Mouse (Mus musculus): ENCODE measurements at regions not wholly inside any gene's neighbourhood (a gene's known extent, or its start where the extent isn't known, plus 50 kb on each side); places are given as distances from the start of the nearest gene placed in this dataset.
"Not testable (repeated sequence)": the region's sequence is repeated elsewhere in the genome, so short reads cannot be mapped to it uniquely, and the experiment has no call there.

DNA sequence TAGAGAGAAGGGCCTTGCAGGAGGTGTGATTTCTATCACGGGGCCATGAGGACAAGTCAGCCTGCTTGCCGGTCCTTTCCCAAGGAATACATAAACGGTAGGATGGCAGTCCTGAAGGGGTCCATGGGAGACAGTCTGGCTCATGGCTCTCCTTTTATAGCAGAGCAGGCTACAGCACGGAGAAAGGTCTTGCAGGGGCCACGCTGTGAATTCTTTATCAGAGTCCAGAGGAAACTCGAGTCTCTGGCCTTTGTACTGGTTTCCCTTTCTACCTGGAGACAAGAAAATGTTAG, 1984.0 kb downstream of the 4930444P10Rik start:
- no peak for DNase-seq (ENCODE audit: low spot score)

DNA sequence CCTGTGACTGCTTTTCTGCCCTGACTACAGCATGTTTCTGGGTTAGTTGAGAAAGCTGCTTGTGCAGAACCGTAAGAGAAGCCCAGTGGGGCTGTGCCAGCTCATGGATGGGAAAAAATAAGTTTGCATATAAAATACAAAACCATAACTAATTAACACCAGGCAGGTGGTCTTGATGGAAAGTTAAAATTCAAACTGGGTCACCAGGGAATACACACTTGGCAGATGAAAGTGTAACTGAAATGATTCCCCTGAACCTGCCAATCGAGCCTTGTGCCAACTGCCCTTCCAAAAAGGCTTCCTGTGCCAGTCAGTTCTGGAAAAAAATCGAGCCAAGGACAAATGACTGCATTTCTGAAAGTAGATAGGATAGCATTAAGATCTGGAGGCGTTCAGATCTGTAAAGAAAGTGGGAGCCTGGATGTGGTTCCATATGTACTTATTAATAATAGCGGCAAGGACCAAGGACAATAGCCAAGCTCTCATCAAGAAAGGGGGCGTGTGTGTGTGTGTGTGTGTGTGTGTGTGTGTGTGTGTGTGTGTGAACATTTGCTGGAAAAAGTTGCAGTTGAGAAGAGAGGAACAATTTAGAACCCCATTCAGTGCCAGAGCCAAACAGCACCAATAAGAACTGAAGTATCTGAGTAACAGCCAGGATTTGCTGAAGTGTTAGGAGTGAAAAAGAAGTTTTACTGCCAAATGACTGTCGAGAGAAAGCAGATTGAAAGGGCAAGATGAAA, 1984.5 kb downstream of the 4930444P10Rik start:
- no peak for DNase-seq (ENCODE audit: low spot score)

DNA sequence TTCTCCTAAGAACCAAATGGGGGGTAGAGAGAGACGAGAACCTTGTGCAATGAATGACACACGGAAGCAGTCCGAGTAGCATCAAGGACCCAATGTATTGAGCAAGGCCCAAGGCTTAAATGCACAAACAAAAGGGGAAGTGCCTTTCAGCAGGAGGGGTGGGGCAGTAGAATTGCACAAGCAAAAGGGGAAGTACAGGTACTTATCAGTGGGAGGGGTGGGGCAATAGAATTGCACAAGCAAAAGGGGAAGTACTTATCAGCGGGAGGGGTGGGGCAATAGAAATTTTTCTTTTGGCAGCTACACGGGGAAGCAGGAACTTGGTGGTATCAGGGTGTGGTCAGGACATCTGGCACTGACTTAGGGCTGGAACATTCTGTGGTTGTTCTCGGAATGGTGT, 1987.6 kb downstream of the 4930444P10Rik start:
- DNase-seq (ENCODE audit: low spot score), result not testable (repeated sequence)

DNA sequence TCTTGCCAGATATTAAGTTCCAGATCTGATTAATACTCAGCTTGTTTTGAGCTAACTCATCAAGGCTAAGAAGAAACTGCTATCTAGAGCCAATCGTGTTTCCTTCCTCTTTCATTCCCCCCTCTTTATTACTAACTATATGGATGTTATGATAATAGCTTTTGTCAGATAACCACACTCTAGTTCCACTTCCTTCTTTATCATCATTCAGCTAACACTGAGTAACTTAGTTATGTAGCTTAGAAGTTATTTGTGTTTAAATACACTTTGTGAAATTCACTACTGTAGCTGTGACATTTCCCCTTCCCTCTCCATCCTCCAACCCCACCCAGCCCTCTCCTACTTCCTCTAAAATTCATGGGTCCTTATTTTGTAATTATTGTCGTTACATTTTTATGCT, 1988.6 kb downstream of the 4930444P10Rik start:
- DNase-seq (ENCODE audit: low spot score), result no peak

DNA sequence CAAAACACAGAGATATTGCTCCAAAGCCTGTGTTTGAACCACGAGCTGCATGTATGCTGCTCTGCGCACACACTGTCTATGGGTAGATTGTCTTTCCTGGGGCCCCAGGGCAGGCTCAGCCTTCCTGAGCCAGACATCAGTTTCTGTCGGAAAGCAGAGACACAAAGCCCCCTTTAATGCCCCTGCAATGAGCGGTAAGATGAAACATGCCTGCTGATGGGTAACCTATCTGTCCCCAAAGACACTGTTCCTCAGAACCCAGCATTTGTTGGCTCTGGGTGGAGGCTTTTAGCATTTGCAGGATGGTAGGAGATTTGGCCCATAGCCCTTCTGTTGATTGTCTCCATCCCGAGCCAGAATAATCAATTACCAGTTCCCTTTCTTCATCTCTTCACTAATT, 1994.1 kb downstream of the 4930444P10Rik start:
- DNase-seq (ENCODE audit: low spot score), result no peak

DNA sequence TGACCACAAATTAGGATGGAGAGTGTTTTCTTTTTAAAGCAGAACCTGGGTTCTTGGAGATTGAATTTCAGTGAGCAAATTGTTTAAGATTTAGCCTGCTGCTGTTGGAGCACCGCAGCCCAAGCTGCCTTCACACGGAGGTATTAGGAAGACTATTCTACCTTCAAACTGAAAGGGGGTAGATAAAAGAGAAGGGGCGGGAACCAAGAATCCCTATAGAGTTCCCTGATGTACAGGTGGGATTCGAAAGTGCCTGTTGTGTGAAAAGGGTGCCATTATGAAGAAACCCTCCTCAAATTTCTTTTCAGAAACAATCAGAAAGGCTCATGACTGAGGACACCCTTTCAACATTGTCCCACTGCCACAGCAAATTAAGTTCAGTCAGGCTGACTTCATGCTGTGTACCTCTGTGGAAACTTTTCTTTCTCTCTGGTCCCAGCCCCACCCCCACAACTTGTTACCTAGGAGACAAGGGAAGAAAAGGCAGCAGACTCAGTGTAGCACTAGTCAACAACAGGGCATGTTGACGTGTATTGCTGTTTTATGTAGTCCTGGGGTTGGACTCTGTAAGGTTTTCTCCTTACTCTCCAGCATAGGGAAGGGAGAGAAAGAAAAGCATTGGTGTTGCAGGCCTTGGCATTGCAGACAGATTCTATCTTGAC, 1995.4 kb downstream of the 4930444P10Rik start:
- DNase-seq (ENCODE audit: low spot score), result no peak

DNA sequence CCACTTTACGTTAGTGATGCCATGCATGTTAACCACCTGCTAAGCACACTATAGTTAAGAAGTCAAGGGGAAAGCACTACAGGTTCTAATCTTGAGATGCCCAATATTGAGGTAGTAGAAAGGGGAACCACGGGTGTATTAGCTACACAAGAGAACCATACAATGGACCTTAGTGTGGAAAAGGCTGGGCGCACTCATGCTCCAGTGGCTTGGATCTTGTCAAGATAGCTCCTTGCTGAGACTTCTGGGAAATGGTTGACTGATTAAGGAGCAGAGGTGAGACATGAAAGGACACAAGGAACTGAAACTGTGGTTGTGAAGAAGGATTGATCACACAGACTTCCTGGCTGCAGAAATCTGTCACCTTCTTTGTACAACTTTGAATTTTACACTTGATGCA, 2028.3 kb downstream of the 4930444P10Rik start:
- no peak for DNase-seq (ENCODE audit: low spot score)

DNA sequence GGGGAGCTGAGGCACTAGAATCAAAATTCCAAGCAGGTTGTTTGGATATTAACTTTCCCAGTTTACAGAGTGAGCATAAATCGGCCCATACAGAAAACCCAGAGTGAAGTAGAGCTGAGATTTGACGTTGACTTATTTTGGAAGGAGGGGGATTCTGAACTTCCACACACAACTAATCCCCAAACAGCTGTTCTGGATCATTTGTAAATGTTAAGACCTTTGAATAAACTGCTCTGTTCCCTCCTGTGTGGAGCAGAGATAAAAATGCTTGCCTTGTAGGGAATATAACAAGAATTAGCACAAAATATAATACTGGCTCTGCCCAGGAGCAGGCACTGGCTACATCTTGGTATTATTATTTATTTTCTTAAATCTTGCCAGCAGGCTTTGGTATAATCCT, 2057.0 kb downstream of the 4930444P10Rik start:
- DNase-seq (ENCODE audit: low spot score), result no peak

DNA sequence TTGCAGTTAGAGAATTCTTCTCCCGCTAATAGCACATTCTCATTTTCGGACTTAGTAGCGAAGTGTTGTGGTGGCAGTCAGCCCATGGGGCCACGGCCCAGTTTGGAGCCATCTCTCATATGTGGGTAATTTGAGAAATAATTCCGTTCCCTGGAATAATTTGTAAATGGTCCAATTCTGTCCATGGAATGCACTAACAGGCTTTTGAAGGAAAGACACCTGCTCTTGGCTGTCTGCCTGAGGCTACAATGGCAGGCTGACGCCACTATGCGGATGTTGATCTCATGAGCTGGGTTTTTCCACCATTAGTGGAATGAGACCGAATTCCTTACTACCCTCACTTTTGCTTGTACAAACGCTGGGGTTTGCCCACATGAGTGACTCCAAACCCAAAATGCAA, 2081.6 kb downstream of the 4930444P10Rik start:
- no peak for DNase-seq (ENCODE audit: low spot score)

DNA sequence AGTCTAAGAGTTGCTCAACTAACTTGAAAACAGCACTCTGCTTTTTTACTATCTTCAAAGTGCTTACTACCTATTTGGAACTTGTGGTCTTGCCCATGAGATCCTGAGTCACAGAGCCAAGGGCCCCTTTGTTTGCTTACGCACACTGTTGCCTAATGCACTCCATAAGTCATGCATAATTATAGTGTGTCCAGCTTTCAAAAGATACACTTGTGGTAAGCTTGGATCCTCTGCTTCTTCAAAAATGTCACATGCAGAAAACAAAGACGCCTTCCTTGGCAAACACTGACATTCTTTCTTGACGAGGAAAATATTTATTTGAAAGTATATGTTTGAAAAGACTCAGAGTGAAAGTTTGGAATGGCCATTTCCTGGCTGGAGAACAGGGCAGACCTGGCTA, 2082.3 kb downstream of the 4930444P10Rik start:
- DNase-seq (ENCODE audit: low spot score), result no peak

DNA sequence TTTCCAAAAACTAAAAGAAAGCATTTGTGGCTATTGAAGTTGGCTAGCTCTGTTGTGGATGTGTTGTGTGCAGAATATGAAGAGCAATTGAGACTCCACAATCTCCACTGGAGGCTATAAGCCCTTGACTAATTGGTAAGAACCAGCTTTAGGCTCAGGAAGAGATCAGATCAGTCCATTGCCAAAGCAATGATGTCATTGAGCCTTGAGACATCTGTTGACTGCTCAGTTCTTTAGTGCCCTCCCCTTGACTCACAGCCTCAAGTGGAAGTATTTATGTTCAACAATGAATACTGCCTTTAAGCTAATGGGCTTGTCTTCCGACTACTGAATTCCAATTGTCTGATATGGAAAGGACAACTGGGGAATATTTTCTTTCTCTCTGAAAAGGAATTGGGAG, 2090.6 kb downstream of the 4930444P10Rik start:
- DNase-seq (ENCODE audit: low spot score), result no peak

DNA sequence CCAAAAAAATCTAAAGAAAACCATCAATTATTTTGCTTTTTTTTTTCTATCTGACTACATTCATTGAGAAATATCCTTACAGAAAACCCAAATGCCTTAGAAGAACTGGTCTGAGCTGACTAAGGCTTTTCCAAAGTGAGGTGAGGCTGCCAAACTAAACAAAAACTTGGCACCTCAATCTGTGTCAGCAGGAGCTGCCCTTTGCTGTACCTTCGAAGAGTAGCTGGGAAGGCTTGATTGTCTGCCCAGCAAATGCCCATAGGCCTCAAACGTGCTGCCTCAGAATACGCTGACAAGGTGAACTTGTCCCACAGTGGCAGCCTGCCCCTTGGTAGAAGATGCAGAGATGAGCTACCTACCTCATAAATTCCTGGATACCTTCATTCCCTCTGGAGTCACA, 2091.7 kb downstream of the 4930444P10Rik start:
- DNase-seq (ENCODE audit: low spot score), result no peak

DNA sequence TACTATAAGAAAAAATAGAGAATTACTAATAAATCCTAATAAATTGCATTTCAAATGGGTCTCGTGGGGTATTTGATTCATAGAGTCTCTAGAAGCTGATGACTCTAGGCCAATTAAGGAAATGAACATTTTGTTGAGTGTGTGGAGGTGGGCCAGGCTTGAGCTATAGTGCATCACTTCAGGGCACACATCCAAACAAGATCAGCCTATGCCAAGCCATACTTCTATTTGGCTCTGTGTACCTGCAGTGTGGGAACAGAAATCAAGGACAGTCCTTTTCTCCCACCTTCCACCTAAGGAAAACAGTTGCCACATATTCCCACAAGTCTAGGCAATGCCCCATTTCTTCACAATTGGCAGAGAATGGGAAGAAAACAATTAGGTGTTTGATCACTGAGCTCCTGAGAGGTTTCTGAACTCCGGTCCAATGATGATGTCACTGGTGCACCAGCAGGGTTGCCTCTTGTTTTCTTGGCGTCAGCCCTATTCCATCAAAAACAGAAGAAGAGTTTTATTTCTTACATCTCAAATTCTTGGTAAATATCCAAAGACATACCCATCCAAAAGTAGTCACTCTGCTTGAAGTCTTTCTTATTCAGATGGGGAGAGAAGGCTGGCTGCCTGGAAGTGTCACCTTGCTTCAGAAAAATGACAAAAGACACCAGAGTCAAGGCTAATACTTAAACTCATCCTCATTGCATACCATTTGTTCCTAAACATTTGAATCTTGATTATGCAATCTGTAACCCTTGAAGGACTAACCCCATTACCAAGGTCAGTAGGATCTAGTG, 2092.3 kb downstream of the 4930444P10Rik start:
- no peak for DNase-seq (ENCODE audit: low spot score)

DNA sequence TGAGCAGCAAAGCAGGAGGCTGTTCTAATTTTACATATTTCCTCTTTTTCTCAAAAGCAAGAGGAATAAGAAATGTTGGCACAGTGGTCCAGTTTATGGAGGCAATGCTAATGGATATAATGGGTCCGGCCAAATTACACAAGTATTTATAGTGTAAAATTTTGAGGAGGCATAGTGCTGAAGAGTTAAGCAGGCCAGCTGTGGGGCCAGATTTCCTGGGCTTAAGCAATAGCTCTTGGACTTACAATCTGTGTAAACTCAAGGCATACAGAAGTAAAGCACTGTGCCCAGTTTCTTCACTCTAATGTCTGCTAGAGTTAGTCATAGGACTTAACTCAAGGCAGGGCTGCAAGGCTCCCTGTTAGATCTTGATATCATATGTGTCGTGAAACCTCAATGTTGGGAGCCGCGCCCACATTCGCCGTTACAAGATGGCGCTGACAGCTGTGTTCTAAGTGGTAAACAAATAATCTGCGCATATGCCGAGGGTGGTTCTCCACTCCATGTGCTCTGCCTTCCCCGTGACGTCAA, 2094.9 kb downstream of the 4930444P10Rik start:
- DNase-seq (ENCODE audit: low spot score), result no peak

DNA sequence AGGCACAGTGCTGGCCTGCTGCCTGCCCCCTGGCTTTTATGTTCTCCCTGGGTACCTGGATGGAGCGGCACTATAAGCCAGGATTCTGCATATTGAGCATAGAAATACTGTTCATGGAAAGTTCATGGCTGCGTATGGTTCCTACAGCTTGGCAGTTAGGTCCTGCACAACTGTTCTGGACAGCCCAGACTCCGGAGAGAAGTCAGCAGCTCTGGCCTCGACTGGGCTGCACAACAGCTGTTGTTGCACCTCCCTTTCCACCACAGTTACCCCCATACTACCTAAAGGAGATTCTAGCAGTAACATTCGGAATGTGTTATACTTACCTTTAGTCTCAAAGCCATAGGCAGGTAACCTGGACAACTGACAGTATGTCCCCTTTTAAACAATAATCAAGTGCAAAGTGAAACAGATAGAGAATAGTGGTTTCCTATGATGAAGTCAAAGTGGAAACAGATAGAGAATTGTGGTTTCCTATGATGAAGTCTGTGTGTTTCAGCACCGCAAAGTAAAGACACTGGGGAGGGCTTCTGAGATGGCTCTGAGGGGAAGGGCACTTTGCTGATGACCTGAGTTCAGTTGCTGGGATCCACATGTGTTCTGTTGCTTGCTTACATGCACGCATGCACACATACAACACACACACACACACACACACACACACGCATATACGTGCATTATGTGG, 2099.2 kb downstream of the 4930444P10Rik start:
- DNase-seq (ENCODE audit: low spot score), result no peak

DNA sequence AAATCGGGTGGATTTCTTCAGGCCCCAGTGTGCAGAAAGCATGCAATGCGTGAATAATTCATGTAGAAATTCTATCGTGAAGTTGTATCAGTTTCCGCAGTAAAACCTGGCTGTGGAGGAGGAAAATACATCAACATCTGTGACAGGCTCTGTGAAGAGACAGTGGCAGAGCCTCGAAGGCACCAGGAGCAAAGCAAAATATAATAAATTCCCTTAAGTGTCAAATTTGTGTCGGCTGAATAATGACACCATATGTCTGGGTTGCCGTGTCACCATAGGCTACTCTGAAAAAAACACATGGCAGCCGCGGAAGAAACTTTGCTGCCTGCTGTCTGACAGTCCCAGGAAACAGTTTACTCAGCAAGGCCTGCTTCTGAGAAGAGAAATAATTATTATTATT, 2100.1 kb downstream of the 4930444P10Rik start:
- DNase-seq (ENCODE audit: low spot score), result no peak

DNA sequence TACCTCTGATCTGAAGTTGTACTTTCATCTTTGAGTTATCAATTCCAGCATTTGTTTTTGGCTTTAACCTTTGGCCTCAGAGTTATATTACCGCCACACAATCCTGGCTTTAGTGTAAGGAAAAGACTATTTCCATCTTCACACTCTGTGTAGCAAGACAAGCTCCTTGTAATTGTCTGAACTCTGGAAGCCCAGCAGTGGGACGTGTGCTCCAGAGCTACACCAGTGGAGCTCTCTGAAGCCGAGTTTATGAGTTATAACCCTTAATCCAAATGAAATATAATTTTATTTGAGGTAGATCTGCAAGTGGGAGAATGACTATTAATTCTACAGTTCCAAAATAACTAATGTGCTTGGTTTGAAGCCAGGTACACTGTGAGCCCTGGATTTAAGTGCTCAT, 2103.8 kb downstream of the 4930444P10Rik start:
- no peak for DNase-seq (ENCODE audit: low spot score)

DNA sequence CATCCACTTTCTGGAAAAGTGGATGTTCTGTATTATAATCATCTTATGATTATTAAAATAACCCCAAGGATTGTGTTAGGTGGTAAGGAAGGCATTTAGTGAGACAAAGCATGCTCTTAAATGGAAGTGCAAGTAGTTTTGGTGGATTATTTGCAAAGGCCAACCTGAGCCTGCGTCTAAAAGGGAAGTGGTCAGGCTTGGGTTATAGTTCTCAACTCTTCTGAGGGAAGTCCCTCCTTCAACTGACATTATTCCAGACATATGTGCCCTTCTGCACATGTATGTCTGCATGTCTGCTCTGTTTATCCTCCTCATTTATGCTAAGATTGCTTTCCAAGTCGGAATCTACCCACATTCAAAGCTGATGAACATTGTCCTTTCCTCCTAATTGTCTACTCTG, 2108.3 kb downstream of the 4930444P10Rik start:
- no peak for DNase-seq (ENCODE audit: low spot score)

DNA sequence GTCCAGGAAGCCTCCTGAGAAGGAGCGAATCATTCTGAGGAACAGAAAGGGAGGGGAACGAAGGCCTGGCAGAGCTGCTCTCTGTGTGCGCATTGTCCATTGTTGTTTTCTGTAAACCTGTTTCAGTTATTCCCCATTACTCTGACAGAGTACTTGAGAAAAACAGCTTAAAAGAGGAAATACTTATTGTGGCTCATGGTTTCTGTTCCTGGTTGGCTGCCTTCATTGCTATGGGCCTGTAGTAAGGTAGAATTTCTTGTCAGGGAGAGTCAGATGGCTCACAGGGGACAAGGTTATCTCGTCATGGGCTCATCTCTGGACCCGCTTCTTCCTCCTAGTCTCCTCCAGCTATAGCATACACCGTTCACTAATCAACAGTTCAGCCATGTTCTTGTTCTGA, 2112.9 kb downstream of the 4930444P10Rik start:
- no peak for DNase-seq (ENCODE audit: low spot score)

DNA sequence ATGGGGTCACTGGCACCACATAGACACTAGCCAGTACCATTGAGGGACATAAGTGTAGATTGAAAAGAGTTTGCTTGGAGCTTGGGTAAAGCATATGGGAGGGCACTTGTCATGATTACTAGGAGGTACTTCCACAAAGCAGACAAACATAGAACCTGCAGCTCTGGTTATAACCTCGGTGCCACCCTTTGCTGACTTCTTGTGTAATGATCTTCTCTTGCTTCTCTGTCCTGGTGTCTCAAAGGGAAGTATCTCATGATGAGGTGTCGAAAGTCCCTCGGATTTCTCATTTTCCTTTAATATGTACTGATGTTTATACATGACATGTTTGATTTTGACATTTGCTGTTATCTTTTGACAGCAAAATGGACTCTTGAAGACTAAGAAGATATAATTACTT, 2114.5 kb downstream of the 4930444P10Rik start:
- DNase-seq (ENCODE audit: low spot score), result no peak

DNA sequence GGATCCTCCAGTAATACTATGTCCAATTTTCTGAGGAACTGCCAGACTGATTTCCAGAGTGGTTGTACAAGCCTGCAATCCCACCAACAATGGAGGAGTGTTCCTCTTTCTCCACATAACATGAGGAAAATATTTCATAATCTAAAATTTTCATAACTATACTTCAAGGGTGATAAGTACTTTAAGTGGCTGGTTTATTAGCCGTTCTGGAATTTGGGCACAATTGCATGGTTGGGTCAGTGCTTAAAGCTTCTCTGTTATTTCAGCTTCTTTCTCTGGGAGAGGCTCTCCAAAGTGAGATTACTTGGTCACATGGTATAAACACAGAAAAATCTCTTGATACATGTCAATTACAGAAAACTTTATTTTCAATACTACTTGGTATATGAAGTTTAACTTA, 2115.9 kb downstream of the 4930444P10Rik start:
- DNase-seq (ENCODE audit: low spot score), result no peak

DNA sequence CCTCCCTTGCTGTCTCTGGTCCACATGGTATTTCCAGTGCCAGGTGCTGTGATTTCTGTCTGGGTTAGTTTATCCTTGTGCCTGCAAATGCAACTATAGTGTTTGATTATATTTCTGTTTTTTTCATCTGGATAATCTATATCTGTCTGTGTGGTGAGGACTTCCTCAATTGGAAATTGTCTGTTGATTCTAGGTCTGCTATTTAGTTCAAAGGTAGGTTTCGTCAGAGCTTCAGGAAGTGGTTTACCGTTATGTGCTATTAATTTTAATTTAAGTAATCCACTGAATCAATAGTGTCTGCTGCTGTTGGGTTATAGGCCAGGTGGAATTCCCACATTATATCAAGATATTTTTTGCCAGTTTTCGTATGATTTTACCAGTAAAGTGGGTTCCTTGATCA, 2143.9 kb downstream of the 4930444P10Rik start:
- no peak for DNase-seq (ENCODE audit: low spot score)
